Mouse (Mus musculus) erythroblast, embryonic 14.5 days (primary cell): ENCODE data around the gene Kpna3. TPM values are rescaled to one million over a fixed set of nuclear protein-coding genes. Genes with fewer than 3 reads are reported as not detected.
"Not testable (repeated sequence)": the region's sequence is repeated elsewhere in the genome, so short reads cannot be mapped to it uniquely, and the experiment has no call there.

Source experiments
- H3K27me3 ChIP-seq: 2 replicates; pipeline ENCODE4 v1.6.1; 2012; ENCODE audit warnings: inconsistent platforms; ENCODE audit not compliant: control insufficient read depth
- H3K36me3 ChIP-seq: 2 replicates; pipeline ENCODE4 v1.6.1; 2012; ENCODE audit warnings: mild to moderate bottlenecking, inconsistent platforms; ENCODE audit not compliant: control insufficient read depth
- H3K4me1 ChIP-seq: 2 replicates; pipeline ENCODE4 v1.6.1; 2012; ENCODE audit warnings: inconsistent platforms; ENCODE audit not compliant: control insufficient read depth
- H3K4me3 ChIP-seq: replicated peaks from 2 replicates; pipeline ENCODE3; 2012; ENCODE audit warnings: moderate library complexity, mild to moderate bottlenecking, inconsistent platforms
- H3K9me3 ChIP-seq: 2 replicates; pipeline ENCODE4 v1.6.1; 2012; ENCODE audit warnings: low read length, inconsistent platforms, mixed read lengths; ENCODE audit not compliant: control insufficient read depth
- GATA1 ChIP-seq: IDR thresholded peaks from 2 replicates; pipeline ENCODE4 v1.6.1; 2012; ENCODE audit warnings: low read length, inconsistent platforms, mixed read lengths
- TAL1 ChIP-seq: IDR thresholded peaks from 3 replicates; pipeline ENCODE4 v1.6.1; 2012; ENCODE audit warnings: low read length, inconsistent platforms, mixed read lengths
- polyA plus RNA-seq: library from polyadenylated mRNA; stranded (reverse); fragments of >175 nt; gene quantifications from 2 replicates; pipeline ENCODE4 v1.2.3, GENCODE M21; 2012

Gene Kpna3
- polyA plus RNA-seq, 1 experiment: 0.49 TPM

GRCm38 (mm10) chr14:61330591-61330990 lies 109.1 kb downstream of the Kpna3 start:
- no peak overlapping the region for H3K4me3 ChIP-seq

GRCm38 (mm10) chr14:61327618-61328450 lies 111.8 kb downstream of the Kpna3 start:
- no peak for TF ChIP-seq GATA1
- no peak for TF ChIP-seq TAL1
- peaks cover 7% of the 10 kb centered on the region for H3K4me1 ChIP-seq
- H3K4me3 ChIP-seq: peak overlapping the region; percentile 10
- no peaks in the 10 kb centered on the region for H3K36me3 ChIP-seq
- H3K9me3 ChIP-seq: no peaks in the 10 kb centered on the region; the same call in 1 of the 2 replicates
- H3K27me3 ChIP-seq: no peaks in the 10 kb centered on the region

More at GRCm38 (mm10) chr14:61330591-61330990, 109.1 kb downstream of the Kpna3 start:
- H3K9me3 ChIP-seq: no peaks in the 10 kb centered on the region
- no peaks in the 10 kb centered on the region for H3K27me3 ChIP-seq
- H3K4me1 ChIP-seq: peaks cover 7% of the 10 kb centered on the region
- TF ChIP-seq GATA1: no peak
- TF ChIP-seq TAL1: no peak
- no peaks in the 10 kb centered on the region for H3K36me3 ChIP-seq

GRCm38 (mm10) chr14:61327007-61327406 lies 112.7 kb downstream of the Kpna3 start:
- not testable (repeated sequence) for H3K9me3 ChIP-seq, H3K27me3 ChIP-seq, H3K36me3 ChIP-seq, H3K4me3 ChIP-seq, H3K4me1 ChIP-seq

- TF ChIP-seq TAL1: no peak
- TF ChIP-seq GATA1: no peak
- no peak overlapping the region for H3K4me3 ChIP-seq
- H3K27me3 ChIP-seq: no peaks in the 10 kb centered on the region
- no peaks in the 10 kb centered on the region; the same call in 1 of the 2 replicates for H3K9me3 ChIP-seq
- peaks cover 3% of the 10 kb centered on the region for H3K4me1 ChIP-seq
- no peaks in the 10 kb centered on the region for H3K36me3 ChIP-seq
Measured at GRCm38 (mm10) chr14:61322740-61323139, 116.9 kb downstream of the Kpna3 start.

GRCm38 (mm10) chr14:61321200-61321599 lies 118.5 kb downstream of the Kpna3 start:
- Histone ChIP-seq H3K36me3 (no peaks in the 10 kb centered on the region), H3K4me1 (no peaks in the 10 kb centered on the region; the same call in 1 of the 2 replicates), H3K27me3 (no peaks in the 10 kb centered on the region), H3K4me3 (no peak overlapping the region), H3K9me3 (no peaks in the 10 kb centered on the region; the same call in 1 of the 2 replicates)
- TF ChIP-seq GATA1: no peak

GRCm38 (mm10) chr14:61320765-61321164 lies 118.9 kb downstream of the Kpna3 start:
- Histone ChIP-seq H3K4me3 (no peak overlapping the region), H3K27me3 (no peaks in the 10 kb centered on the region), H3K9me3 (no peaks in the 10 kb centered on the region; the same call in 1 of the 2 replicates), H3K4me1 (no peaks in the 10 kb centered on the region; the same call in 1 of the 2 replicates), H3K36me3 (no peaks in the 10 kb centered on the region)
- TF ChIP-seq GATA1: no peak
- no peak for TF ChIP-seq TAL1

- Histone ChIP-seq H3K27me3 (no peaks in the 10 kb centered on the region), H3K4me1 (no peaks in the 10 kb centered on the region; the same call in 1 of the 2 replicates), H3K36me3 (no peaks in the 10 kb centered on the region), H3K9me3 (no peaks in the 10 kb centered on the region), H3K4me3 (no peak overlapping the region)
- TF ChIP-seq TAL1 (no peak), GATA1 (no peak)
Measured at GRCm38 (mm10) chr14:61316861-61317260, 122.8 kb downstream of the Kpna3 start.

Other genes with a start within 250 kb of the Kpna3 start
- not detected in 2 replicates for gene Sgcg, start 181.4 kb downstream of the Kpna3 start, polyA plus RNA-seq
- 0.07 TPM in 1 of 2 replicates, not detected in the other for gene Arl11, start 130.1 kb downstream of the Kpna3 start, polyA plus RNA-seq
- gene Ebpl, start 79.4 kb downstream of the Kpna3 start, polyA plus RNA-seq: 0.01 and 0.02 TPM in 2 replicates
- gene Spryd7, start 117.0 kb upstream of the Kpna3 start, polyA plus RNA-seq: 0.11 and 0.37 TPM in 2 replicates
- gene Trim13, start 158.4 kb upstream of the Kpna3 start, polyA plus RNA-seq: not detected in 2 replicates
- gene Kcnrg, start 167.6 kb upstream of the Kpna3 start, polyA plus RNA-seq: not detected in 2 replicates